Mouse (Mus musculus) subcutaneous adipose tissue, adult 2 months (tissue): ENCODE data around the gene H2-M10.1. TPM values are rescaled to one million over a fixed set of nuclear protein-coding genes. Genes with fewer than 3 reads are reported as not detected.

Experiments
- polyA plus RNA-seq: library from polyadenylated mRNA; depleted of rRNA; stranded (reverse); fragments of >200 nt; gene quantifications from 2 replicates; pipeline ENCODE4 v1.2.3, GENCODE M21; 2012; ENCODE audit warnings: low replicate concordance; rRNA removed

Gene H2-M10.1
- polyA plus RNA-seq, result not detected in 2 replicates

DNA sequence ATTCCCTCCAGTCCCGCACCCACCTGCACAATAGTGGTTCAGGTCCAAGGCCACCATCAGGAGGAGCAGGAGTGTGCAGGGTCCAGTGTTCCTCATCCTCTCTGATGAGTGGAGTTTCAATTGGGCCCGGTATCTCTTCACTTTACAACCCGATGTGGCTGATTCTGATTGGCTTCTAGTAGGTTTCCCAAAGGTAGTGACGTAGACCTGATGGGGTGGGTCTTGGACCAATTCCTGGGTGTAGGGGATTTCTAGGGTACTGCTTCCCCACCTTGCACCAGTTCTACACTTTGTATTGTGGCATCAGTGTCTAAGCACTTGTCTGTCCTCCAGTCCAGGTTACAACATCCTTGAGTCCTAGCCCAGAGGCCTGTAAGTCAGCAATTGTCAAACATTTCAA is at the start of gene H2-M10.1:
H2-M10.1 (minus strand) TSS at position 101 of the 400 bp plus-strand sequence.

DNA sequence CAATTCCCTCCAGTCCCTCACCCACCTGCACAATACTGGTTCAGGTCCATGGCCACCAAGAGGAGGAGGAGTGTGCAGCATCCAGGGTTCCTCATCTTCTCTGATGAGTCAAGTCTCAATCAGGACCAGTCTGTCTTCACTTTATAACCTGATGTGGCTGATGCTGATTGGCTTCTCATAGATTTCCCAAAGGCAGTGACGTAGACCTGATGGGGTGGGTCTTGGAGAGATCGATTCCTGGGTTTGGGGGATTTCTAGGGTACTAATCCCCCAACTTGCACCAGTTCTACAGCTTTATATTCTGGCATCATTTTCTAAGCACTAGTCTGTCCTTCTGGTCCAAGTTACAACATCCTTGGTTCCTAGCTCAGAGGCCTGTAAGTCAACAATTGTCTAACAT is 42.4 kb upstream of the H2-M10.1 start, which contains the start of gene H2-M10.3:
H2-M10.3 (minus strand) TSS at position 101 of the 400 bp plus-strand sequence.

DNA sequence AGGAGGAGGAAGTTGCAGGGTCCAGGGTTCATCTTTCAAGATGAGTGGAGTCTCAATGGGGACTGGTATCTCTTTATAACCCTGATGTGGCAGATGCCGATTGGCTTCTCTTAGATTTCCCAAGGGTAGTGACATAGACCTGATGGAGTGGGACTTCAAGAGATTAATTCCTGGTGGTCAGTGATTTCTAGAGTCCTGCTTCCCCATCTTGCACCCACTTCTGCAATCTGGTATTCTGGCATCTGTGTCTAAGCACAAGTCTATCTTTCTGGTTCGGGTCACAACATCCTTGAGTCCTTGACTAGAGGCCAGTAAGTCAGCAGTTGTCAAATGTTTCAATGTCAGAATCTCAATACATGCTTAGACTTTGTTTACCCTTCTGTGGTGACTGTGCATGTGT is 39.6 kb downstream of the H2-M10.1 start, which contains the start of gene H2-M10.2:
H2-M10.2 (minus strand) TSS at position 101 of the 400 bp plus-strand sequence.

Other genes with a start within 250 kb of the H2-M10.1 start
- gene Gm19684, start 204.5 kb downstream of the H2-M10.1 start, polyA plus RNA-seq, result 0.33 and 0.83 TPM in 2 replicates
- 0.33 TPM in 1 of 2 replicates, not detected in the other for gene Gm7030, start 196.7 kb downstream of the H2-M10.1 start, polyA plus RNA-seq
- not detected in 2 replicates for gene Gm8909, start 157.6 kb downstream of the H2-M10.1 start, polyA plus RNA-seq
- gene H2-T3, start 135.9 kb downstream of the H2-M10.1 start, polyA plus RNA-seq, result 0.13 TPM in 1 of 2 replicates, not detected in the other
- gene Rpp21, start 68.1 kb downstream of the H2-M10.1 start, polyA plus RNA-seq, result 59.1 and 59.4 TPM in 2 replicates
- gene Trim39, start 53.9 kb downstream of the H2-M10.1 start, polyA plus RNA-seq, result 9.9 and 19.6 TPM in 2 replicates
- not detected in 2 replicates for gene H2-M10.2, start 39.7 kb downstream of the H2-M10.1 start, polyA plus RNA-seq
- not detected in 2 replicates for gene H2-M10.3, start 42.3 kb upstream of the H2-M10.1 start, polyA plus RNA-seq
- not detected in 2 replicates for gene H2-M10.4, start 136.2 kb upstream of the H2-M10.1 start, polyA plus RNA-seq
- gene H2-M11, start 220.9 kb upstream of the H2-M10.1 start, polyA plus RNA-seq, result not detected in 2 replicates